Mouse (Mus musculus) liver, embryonic 14.5 days (tissue): Measurements from ENCODE around the gene Trabd2b. TPM values are rescaled to one million over a fixed set of nuclear protein-coding genes. Genes with fewer than 3 reads are reported as not detected.
A peak's percentile ranks its signal among the peaks of the same experiment; 100 is the strongest.

Experiments used
- ATAC-seq: fragments of 200-750 bp; cut with Nextera tagmentation; 2 replicates; pipeline ENCODE4 v1.8.0; 2017; ENCODE audit warnings: moderate number of reproducible peaks, mild to moderate bottlenecking, moderate library complexity; ENCODE audit not compliant: insufficient read depth
- DNase-seq, 3 experiments: peaks; one replicate each; pipeline ENCODE4 v3.0.0-alpha.2; 2012 to 2013; ENCODE audit warnings: low read depth in 3 of 3, low spot score in 3 of 3
- H3K27ac ChIP-seq: fragments of 300-500 bp; sonication (generic); 2 replicates; pipeline ENCODE4 v1.5.1; 2014; ENCODE audit warnings: moderate library complexity, mild to moderate bottlenecking, control low read depth, inconsistent platforms
- H3K27me3 ChIP-seq: fragments of 300-500 bp; sonication (generic); 2 replicates; pipeline ENCODE4 v1.6.1; 2014; ENCODE audit warnings: mild to moderate bottlenecking, low read length, moderate library complexity; ENCODE audit not compliant: control insufficient read depth, insufficient read depth
- H3K36me3 ChIP-seq: fragments of 300-500 bp; sonication (generic); replicated peaks from 2 replicates; pipeline ENCODE4 v1.6.1; 2014; ENCODE audit warnings: low read depth; ENCODE audit not compliant: control insufficient read depth, insufficient read depth
- H3K4me1 ChIP-seq, 2 experiments: fragments of 200-500 bp in 1 of 2; fragments of 300-500 bp in 1 of 2; sonication (generic) in 1 of 2; replicated peaks; 2 replicates each; pipeline ENCODE4 v1.6.1; 2012 to 2014; ENCODE audit warnings: antibody characterized with exemption in 1 of 2, inconsistent platforms in 1 of 2, low read length in 1 of 2; ENCODE audit not compliant: control insufficient read depth in 2 of 2, insufficient read depth in 2 of 2
- H3K4me2 ChIP-seq: fragments of 300-500 bp; sonication (generic); 2 replicates; pipeline ENCODE4 v1.6.1; 2014; ENCODE audit warnings: low read depth, mild to moderate bottlenecking, control low read depth, moderate library complexity
- H3K4me3 ChIP-seq, 2 experiments: fragments of 200-500 bp in 1 of 2; fragments of 300-500 bp in 1 of 2; sonication (generic) in 1 of 2; 2 replicates each; pipeline ENCODE4 v1.5.1; 2012 to 2014; ENCODE audit warnings: low read depth in 2 of 2, low read length in 2 of 2, mild to moderate bottlenecking in 2 of 2, control low read depth in 1 of 2, inconsistent platforms in 1 of 2, moderate library complexity in 1 of 2; ENCODE audit not compliant: insufficient read depth in 1 of 2
- H3K9ac ChIP-seq: fragments of 300-500 bp; sonication (generic); replicated peaks from 2 replicates; pipeline ENCODE4 v1.6.1; 2014; ENCODE audit warnings: mild to moderate bottlenecking, control low read depth, moderate library complexity
- H3K9me3 ChIP-seq: fragments of 300-500 bp; sonication (generic); 2 replicates; pipeline ENCODE4 v1.6.1; 2016; ENCODE audit warnings: low read length, mixed read lengths; ENCODE audit not compliant: control insufficient read depth
- CTCF ChIP-seq: IDR thresholded peaks from 2 replicates; pipeline ENCODE4 v1.5.1; 2016; ENCODE audit warnings: antibody characterized with exemption, low read depth, control low read depth
- EP300 ChIP-seq: IDR thresholded peaks from 2 replicates; pipeline ENCODE4 v1.6.1; 2016; ENCODE audit warnings: antibody characterized with exemption, low read depth
- WGBS: fragments of 180-500 bp; shearing (Covaris S2); extraction: QIAGEN DNeasy Blood & Tissue Kit; methylation state at CpG from one replicate; pipeline ENCODE4 v1.1.7; 2014; ENCODE audit not compliant: insufficient replicate concordance; 5-methylcytosine and 5-hydroxymethylcytosine counted together
- polyA plus RNA-seq, 2 experiments: library from polyadenylated mRNA; depleted of rRNA in 1 of 2; stranded (reverse) in 1 of 2; unstranded in 1 of 2; fragments of >200 nt; fragmentation: Nextera tagmentation in 1 of 2; extraction: Ambion mirVana in 1 of 2; gene quantifications; 2 replicates each; pipeline versions ENCODE4 v1.2.1 to v1.2.3; 2012 to 2014

Trabd2b gene
- polyA plus RNA-seq, 2 experiments, result 0.04 to 0.09 TPM

DNA sequence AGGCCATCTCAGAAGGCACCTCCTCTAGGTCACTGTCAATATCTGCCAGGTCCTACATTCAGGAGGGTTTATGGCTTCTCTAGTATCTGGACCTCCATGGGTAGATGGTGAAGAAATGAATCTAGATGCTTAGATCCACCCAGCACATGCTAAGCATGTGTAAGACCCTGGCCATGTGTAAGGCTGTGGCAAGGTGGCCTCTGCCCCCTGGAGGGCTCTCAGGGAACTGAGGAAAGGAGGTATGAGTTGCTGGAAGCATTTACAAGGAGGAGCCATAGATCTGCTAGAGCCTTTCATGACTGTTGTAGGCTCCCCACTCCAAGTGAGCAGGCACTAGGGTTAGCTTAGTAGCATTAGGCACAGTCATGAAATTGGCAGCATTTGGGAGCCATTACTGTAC, 192.6 kb downstream of the Trabd2b start:
- ATAC-seq (no peak), DNase-seq (no peak)
- Histone ChIP-seq H3K4me2 (no peak overlapping the region), H3K9me3 (no peaks in the 10 kb centered on the region), H3K9ac (no peak overlapping the region), H3K4me3 (no peak overlapping the region), H3K36me3 (no peaks in the 10 kb centered on the region), H3K4me1 (no peaks in the 10 kb centered on the region), H3K27me3 (no peaks in the 10 kb centered on the region), H3K27ac (no peak overlapping the region)
- peak; percentile 45 for TF ChIP-seq CTCF
- no peak for TF ChIP-seq EP300

DNA sequence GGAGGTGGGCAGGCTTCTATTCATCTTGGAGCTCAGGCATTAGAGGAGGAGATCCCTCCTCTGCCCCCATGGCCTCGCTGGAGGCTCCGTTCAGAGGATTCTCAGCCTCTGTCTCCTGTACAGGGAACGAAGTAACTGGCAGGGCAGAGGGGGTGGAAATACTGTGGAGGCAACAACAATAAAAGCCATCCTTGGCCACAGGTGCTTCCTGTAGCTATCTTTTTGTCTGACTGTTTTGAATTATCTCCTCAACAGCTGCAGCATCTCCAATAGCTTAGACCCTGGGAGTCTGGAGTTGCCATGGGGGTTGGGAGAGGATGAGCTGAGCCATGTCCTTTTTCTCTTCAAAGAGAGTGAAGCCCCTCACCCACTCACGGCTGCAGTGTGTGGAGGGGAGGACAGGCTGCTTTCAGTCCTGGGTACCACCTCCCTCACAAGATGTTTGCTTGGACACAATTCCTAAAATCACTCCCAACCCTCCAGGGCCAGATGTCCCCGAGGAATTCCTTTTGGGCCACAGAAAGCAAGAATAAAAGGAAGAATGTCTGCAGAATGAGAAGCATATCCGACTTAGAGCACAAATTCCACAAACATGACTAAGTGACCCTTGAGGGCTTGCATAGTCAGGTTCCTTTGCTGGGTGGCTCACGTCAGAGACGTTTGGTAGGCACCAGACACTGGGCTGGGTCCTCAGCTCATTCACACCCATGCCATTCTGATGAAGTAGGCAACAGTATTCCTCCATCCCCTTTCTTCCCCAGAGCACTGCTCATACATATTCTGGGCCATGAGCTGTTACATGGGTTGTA, 194.9 kb downstream of the Trabd2b start:
- DNase-seq (no peak), ATAC-seq (no peak)
- no peaks in the 10 kb centered on the region for H3K36me3 ChIP-seq
- H3K27ac ChIP-seq, result no peak overlapping the region
- 14% methylated on average over 8 of the region's 8 CpGs for WGBS
- H3K9me3 ChIP-seq, result no peaks in the 10 kb centered on the region
- no peak overlapping the region for H3K9ac ChIP-seq
- TF ChIP-seq CTCF, result no peak
- TF ChIP-seq EP300, result no peak
- no peak overlapping the region for H3K4me2 ChIP-seq
- no peak overlapping the region for H3K4me3 ChIP-seq
- H3K27me3 ChIP-seq, result no peaks in the 10 kb centered on the region
- H3K4me1 ChIP-seq, result no peaks in the 10 kb centered on the region

DNA sequence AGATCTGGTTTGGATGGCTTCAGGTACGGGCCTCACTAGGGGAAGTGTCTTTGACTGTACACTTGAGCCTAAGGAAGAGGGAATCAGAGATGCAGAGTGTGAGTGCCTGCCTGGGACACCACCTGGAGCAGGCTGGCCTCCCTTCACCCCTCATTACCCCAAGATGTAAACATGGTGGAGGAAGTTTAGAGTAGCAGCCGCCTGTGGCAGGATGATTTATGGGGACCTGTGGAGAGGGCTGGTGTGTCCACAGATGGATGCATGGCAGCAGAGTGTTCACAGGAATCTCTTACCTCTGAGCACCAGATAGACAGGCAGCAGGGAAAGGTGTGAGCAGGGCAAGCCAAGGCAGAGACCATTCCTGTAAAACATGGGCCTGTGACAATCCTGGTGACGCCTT, 199.1 kb downstream of the Trabd2b start:
- no peaks in the 10 kb centered on the region for H3K4me1 ChIP-seq
- H3K4me3 ChIP-seq, result no peak overlapping the region
- H3K9me3 ChIP-seq, result no peaks in the 10 kb centered on the region
- ATAC-seq (no peak), DNase-seq (no peak)
- WGBS, result 39% methylated on average over 3 of the region's 3 CpGs
- no peaks in the 10 kb centered on the region for H3K27me3 ChIP-seq
- no peak overlapping the region for H3K9ac ChIP-seq
- no peak overlapping the region for H3K4me2 ChIP-seq
- no peaks in the 10 kb centered on the region for H3K36me3 ChIP-seq
- TF ChIP-seq CTCF (no peak), EP300 (no peak)
- no peak overlapping the region for H3K27ac ChIP-seq

DNA sequence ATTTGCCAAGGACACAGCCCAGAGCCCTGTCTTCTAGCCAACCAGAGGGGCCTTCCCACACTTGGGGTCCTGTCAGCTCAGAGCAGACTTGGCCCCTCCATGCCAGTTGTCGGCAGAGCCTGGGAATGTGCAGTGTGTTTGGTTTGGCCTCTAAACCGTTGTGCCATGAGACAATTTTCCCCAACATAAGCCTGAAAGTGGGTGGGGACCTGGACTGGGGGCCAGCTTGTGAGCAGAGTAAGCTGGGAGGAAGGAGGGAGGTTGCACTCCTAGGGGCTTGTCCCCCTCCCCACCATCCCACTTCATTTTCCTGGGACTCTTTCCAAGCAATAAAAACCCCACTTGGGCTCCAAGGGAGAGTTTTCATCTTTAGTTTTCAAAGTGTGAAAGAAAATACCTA, 201.3 kb downstream of the Trabd2b start:
- no peak for TF ChIP-seq CTCF
- no peak for TF ChIP-seq EP300
- WGBS, result 61% methylated on average over 2 of the region's 2 CpGs
- DNase-seq (no peak), ATAC-seq (no peak)
- Histone ChIP-seq H3K27me3 (no peaks in the 10 kb centered on the region), H3K9ac (no peak overlapping the region), H3K27ac (no peak overlapping the region), H3K4me2 (no peak overlapping the region), H3K9me3 (no peaks in the 10 kb centered on the region), H3K36me3 (no peaks in the 10 kb centered on the region), H3K4me3 (no peak overlapping the region), H3K4me1 (no peaks in the 10 kb centered on the region)

DNA sequence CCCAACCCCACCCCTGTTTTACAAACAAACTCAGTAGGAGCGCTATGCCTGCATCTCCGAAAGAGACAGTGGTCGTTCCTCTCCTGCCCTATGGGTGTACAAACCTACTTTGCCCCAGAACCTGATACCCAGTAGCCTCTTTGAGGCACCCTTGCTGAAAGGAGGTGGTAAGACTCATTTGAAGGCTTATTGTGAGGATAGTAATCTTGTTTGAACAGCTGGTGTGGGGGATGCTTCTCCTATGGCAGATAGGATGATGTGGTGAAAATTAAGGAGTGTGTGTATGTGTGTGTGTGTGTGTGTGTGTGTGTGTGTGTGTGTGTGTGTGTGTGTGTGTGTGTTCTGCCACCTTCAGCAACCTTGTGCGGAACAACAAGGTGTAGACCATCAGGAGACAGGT, 202.8 kb downstream of the Trabd2b start:
- Histone ChIP-seq H3K4me3 (no peak overlapping the region), H3K9me3 (no peaks in the 10 kb centered on the region), H3K27me3 (no peaks in the 10 kb centered on the region), H3K36me3 (no peaks in the 10 kb centered on the region), H3K4me2 (no peak overlapping the region), H3K27ac (no peak overlapping the region), H3K4me1 (no peaks in the 10 kb centered on the region), H3K9ac (no peak overlapping the region)
- WGBS, result 63% methylated on average over 4 of the region's 4 CpGs
- TF ChIP-seq CTCF, result no peak
- TF ChIP-seq EP300, result no peak
- no peak for DNase-seq
- ATAC-seq, result no peak
